Mouse (Mus musculus) ES-E14 (cell line): ENCODE data around the gene Tmem222.

ENCODE experiments used
- HCFC1 ChIP-seq: IDR thresholded peaks from 2 replicates; pipeline ENCODE4 v1.6.1; 2012; ENCODE audit warnings: low read length, inconsistent platforms, borderline replicate concordance; ENCODE audit not compliant: insufficient read depth
- MAFK ChIP-seq: IDR thresholded peaks from 2 replicates; pipeline ENCODE4 v1.6.1; 2014; ENCODE audit warnings: mild to moderate bottlenecking, low read depth, low read length, inconsistent platforms; ENCODE audit not compliant: insufficient read depth

DNA sequence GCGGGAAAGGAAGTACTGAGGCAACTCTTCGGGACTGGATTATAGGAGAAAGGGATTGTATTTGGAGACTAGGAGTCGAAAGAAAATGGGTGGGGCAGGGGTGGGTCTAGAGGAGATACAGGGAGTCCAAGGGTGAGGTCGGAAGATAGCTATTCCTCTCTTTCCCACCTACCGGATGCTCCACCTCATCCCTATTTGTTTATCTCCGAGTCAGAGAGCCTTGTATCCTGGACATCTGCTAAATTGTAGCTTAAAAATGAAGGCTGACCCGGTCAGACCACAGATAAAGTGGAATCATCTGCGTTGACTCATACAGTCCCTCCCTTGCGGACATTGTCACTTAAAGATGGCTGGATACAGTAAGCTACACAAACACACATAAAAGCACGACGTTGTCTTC lies 35.7 kb downstream of the Tmem222 start:
- TF ChIP-seq MAFK: no peak
- no peak for TF ChIP-seq HCFC1
